Comparison of ENCODE assay signal across 17 mouse cellular contexts in genomic region chr6:54058837-54059236, GRCm38 (mm10). TPM values are rescaled to one million over a fixed set of nuclear protein-coding genes. Genes with fewer than 3 reads are reported as not detected.
A peak's percentile ranks its signal among the peaks of the same experiment; 100 is the strongest.
DNase-seq lines count a peak whose midpoint lies in the region; ATAC-seq and TF ChIP-seq lines count a peak whose summit lies in the region.
"Had no signal": no experiment of that assay in that cellular context is flagged by ENCODE, and none has a peak within 500 bp of the region (broad histone marks: within the 10 kb centered on the region; RNA-seq: fewer than 3 reads in every experiment).

No protein-coding gene starts in this region.

- no peak overlapping the region for H3K4me2 ChIP-seq in forebrain, embryonic 12.5 days
- H3K4me2 ChIP-seq in hindbrain, embryonic 16.5 days (ENCODE audit: low read length), result no peak overlapping the region
- H3K4me2 ChIP-seq: forebrain, embryonic 13.5 days; limb, embryonic 12.5 days; liver, embryonic 15.5 days; neural tube, embryonic 12.5 days had no signal

- no peaks in the 10 kb centered on the region for H3K9me3 ChIP-seq in forebrain, embryonic 12.5 days
- H3K9me3 ChIP-seq in hindbrain, embryonic 16.5 days (ENCODE audit: control insufficient read depth, low read length), result no peaks in the 10 kb centered on the region
- H3K9me3 ChIP-seq: forebrain, embryonic 13.5 days; limb, embryonic 12.5 days; liver, embryonic 15.5 days; neural tube, embryonic 12.5 days had no signal

- peaks cover 59% of the 10 kb centered on the region for H3K4me1 ChIP-seq in cerebellum, adult 2 months (ENCODE audit: control insufficient read depth, insufficient read depth, low read length)
- no peaks in the 10 kb centered on the region; the same call in 1 of the 2 replicates for H3K4me1 ChIP-seq in lung, adult 2 months (ENCODE audit: control insufficient read depth, insufficient read depth, low read length)
- peaks cover 28% of the 10 kb centered on the region; the same call in 1 of the 2 replicates for H3K4me1 ChIP-seq in forebrain, embryonic 12.5 days
- H3K4me1 ChIP-seq in hindbrain, embryonic 16.5 days (ENCODE audit: control insufficient read depth, insufficient read depth, low read depth, low read length), result peaks cover 3% of the 10 kb centered on the region

- DNase-seq in cerebellum, adult 2 months, result no peak
- DNase-seq in cerebellum, adult 9-10 months, result no peak
- DNase-seq in lung, adult 2 months, result peak; percentile 10
- DNase-seq in lung, postnatal 14 days, result no peak
- peak; percentile 44 for DNase-seq in kidney, postnatal 10 days
- DNase-seq in urinary bladder, postnatal 14 days (ENCODE audit: low spot score), result no peak
- DNase-seq: cerebellum, adult 9-11 months; embryo, embryonic 11 days; heart, adult 2 months had no signal

- no peaks in the 10 kb centered on the region for H3K36me3 ChIP-seq in forebrain, embryonic 12.5 days (replicated peaks)
- H3K36me3 ChIP-seq in hindbrain, embryonic 16.5 days (ENCODE audit: control insufficient read depth, insufficient read depth, low read length), result no peaks in the 10 kb centered on the region
- H3K36me3 ChIP-seq: limb, embryonic 12.5 days; liver, embryonic 15.5 days; neural tube, embryonic 12.5 days had no signal

- no peak for ATAC-seq in forebrain, embryonic 12.5 days (ENCODE audit: low FRiP score)
- ATAC-seq in hindbrain, embryonic 16.5 days, result no peak
- ATAC-seq: forebrain, embryonic 13.5 days; hindbrain, postnatal 0 days; Patski had no signal

- no peak overlapping the region for H3K4me3 ChIP-seq in cerebellum, adult 2 months (replicated peaks; ENCODE audit: insufficient read depth, low read depth, low read length)
- H3K4me3 ChIP-seq in lung, adult 2 months (replicated peaks; ENCODE audit: extremely low read depth, low read depth, low read length), result no peak overlapping the region
- H3K4me3 ChIP-seq in forebrain, embryonic 12.5 days (replicated peaks), result no peak overlapping the region
- no peak overlapping the region for H3K4me3 ChIP-seq in hindbrain, embryonic 16.5 days (ENCODE audit: low read length)
- H3K4me3 ChIP-seq: forebrain, embryonic 13.5 days; heart, adult 2 months; limb, embryonic 12.5 days; liver, embryonic 15.5 days; neural tube, embryonic 12.5 days had no signal

- no peak for TF ChIP-seq POLR2A in cerebellum, adult 2 months (IDR thresholded peaks at IDR 0.05; ENCODE audit: borderline replicate concordance, insufficient read depth, low read length)
- TF ChIP-seq POLR2A in lung, adult 2 months (IDR thresholded peaks at IDR 0.05; ENCODE audit: borderline replicate concordance, extremely low read depth, low read depth, low read length), result no peak

- TF ChIP-seq CTCF in cerebellum, adult 2 months (IDR thresholded peaks at IDR 0.05; ENCODE audit: borderline replicate concordance, insufficient read depth, low read depth, low read length), result no peak
- TF ChIP-seq CTCF in lung, adult 2 months (IDR thresholded peaks at IDR 0.05; ENCODE audit: insufficient read depth, low read length), result no peak

- WGBS in cerebellum, adult 2 months, result 39% methylated on average over 8 of the region's 8 CpGs
- WGBS in lung, adult 2 months, result 33% methylated on average over 8 of the region's 8 CpGs
- 70% methylated on average over 8 of the region's 8 CpGs for WGBS in forebrain, embryonic 12.5 days
- WGBS in hindbrain, embryonic 16.5 days, result 81% methylated on average over 8 of the region's 8 CpGs

- no peaks in the 10 kb centered on the region for H3K27me3 ChIP-seq in cerebellum, adult 2 months (ENCODE audit: control insufficient read depth, insufficient read depth, low read length)
- no peaks in the 10 kb centered on the region for H3K27me3 ChIP-seq in forebrain, embryonic 12.5 days
- H3K27me3 ChIP-seq in hindbrain, embryonic 16.5 days (replicated peaks; ENCODE audit: control insufficient read depth, insufficient read depth, low read length), result no peaks in the 10 kb centered on the region
- H3K27me3 ChIP-seq: forebrain, embryonic 13.5 days; limb, embryonic 12.5 days; liver, embryonic 15.5 days; neural tube, embryonic 12.5 days; Patski had no signal

- H3K9ac ChIP-seq in forebrain, embryonic 12.5 days, result no peak overlapping the region
- no peak overlapping the region for H3K9ac ChIP-seq in hindbrain, embryonic 16.5 days (ENCODE audit: low read depth, low read length)
- H3K9ac ChIP-seq: forebrain, embryonic 13.5 days; limb, embryonic 12.5 days; liver, embryonic 15.5 days; neural tube, embryonic 12.5 days had no signal

- peak overlapping the region; percentile 73 for H3K27ac ChIP-seq in cerebellum, adult 2 months (ENCODE audit: insufficient read depth, low read length)
- no peak overlapping the region for H3K27ac ChIP-seq in forebrain, embryonic 12.5 days
- no peak overlapping the region for H3K27ac ChIP-seq in hindbrain, embryonic 16.5 days (ENCODE audit: low read depth, low read length)
- H3K27ac ChIP-seq: forebrain, embryonic 13.5 days; heart, adult 2 months; hindbrain, postnatal 0 days; limb, embryonic 12.5 days; liver, embryonic 15.5 days; neural tube, embryonic 12.5 days had no signal

RNA-seq across cellular contexts. Expression of gene Chn2, which starts 19.5 kb away (rescaled TPM):
- 574 and 684 TPM in 2 replicates for polyA plus RNA-seq in cerebellum, adult 2 months (2012; rRNA removed)
- polyA plus RNA-seq in lung, adult 2 months (2012; rRNA removed), result 8.5 and 12.5 TPM in 2 replicates
- polyA plus RNA-seq in forebrain, embryonic 12.5 days (2016; fragmentation: Nextera tagmentation; extraction: Ambion mirVana), result 29.8 and 30.2 TPM in 2 replicates
- 24.4 and 26.3 TPM in 2 replicates for polyA plus RNA-seq in hindbrain, embryonic 16.5 days (2015; fragmentation: Nextera tagmentation; extraction: Ambion mirVana)

Comparison
In these comparisons a context has a peak if more than half of its experiments do, and no peak if none do; other contexts are left out.
1. DNase-seq: peak in lung, adult 2 months (single experiment) and kidney, postnatal 10 days (single experiment); none in cerebellum, adult 2 months (0 of 2), cerebellum, adult 9-10 months (single experiment), lung, postnatal 14 days (single experiment) and urinary bladder, postnatal 14 days (single experiment).
2. RNA of gene Chn2, which starts 19.5 kb away (polyA plus RNA-seq): 574 to 684 TPM in cerebellum, adult 2 months; 29.8 to 30.2 TPM in forebrain, embryonic 12.5 days, 24.4 to 26.3 TPM in hindbrain, embryonic 16.5 days and 8.5 to 12.5 TPM in lung, adult 2 months; every median in the first group is over 10 times any median in the second.